Mouse (Mus musculus) stomach, postnatal 0 days (tissue): ENCODE results near the gene Gm10160.

Experiments used
- CTCF ChIP-seq: IDR thresholded peaks from 2 replicates; pipeline ENCODE4 v1.5.1; 2016; ENCODE audit warnings: antibody characterized with exemption, low read depth, mild to moderate bottlenecking, moderate library complexity
- EP300 ChIP-seq: optimal IDR thresholded peaks from 2 replicates; pipeline ENCODE3; 2016; ENCODE audit warnings: antibody characterized with exemption

DNA sequence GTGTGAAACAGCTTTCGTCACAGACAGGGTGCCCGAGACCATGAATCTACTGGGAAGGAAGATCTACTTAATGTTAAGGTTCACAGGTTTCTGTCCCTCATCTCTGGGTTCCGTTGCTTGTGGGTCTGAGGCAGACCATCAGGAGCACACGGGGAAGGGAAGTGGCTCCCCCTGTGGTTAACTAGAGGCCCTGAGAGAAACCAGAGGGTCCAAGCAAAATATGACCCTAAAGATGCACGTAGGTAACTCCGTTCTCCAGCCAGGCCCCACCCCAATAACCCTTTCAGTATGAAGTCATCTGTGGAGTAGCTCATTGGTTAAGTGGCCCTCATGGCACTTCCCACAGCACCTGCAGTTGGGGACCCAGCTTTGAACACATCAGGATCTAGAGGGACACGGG lies 6.0 kb downstream of the Gm10160 start:
- TF ChIP-seq CTCF (0 out of 2 replicates have a peak, but pooled peaks have one; percentile 3), EP300 (no peak)
